Mouse (Mus musculus) right cerebral cortex, postnatal 10 days (tissue): ENCODE measurements around the gene Kdm4b.
A peak's percentile ranks its signal among the peaks of the same experiment; 100 is the strongest.

Experiments used
- DNase-seq, 2 experiments: peaks; one replicate each; pipeline ENCODE4 v3.0.0; 2021; ENCODE audit warnings: low spot score in 2 of 2

Kdm4b gene

DNA sequence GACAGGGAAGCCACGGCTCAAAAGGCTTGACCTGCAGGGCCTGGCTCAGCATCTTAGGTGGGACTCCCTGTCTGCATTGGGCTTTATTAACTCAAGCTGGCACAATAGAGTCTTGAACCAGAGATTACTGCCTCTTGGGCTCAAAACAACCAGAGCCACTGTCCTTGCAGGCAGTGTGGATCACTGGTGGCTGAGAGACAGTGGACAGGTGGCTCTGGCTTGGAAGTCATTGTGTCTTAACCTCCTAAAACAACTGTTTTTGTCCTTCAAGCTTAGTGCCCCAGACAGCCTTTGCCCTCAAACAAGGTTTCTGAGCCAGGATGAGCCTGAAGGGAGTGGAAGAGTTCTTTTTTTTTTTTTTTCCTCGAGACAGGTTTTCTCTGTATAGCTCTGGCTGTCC is 19.5 kb downstream of the Kdm4b start:
- DNase-seq = no peak

DNA sequence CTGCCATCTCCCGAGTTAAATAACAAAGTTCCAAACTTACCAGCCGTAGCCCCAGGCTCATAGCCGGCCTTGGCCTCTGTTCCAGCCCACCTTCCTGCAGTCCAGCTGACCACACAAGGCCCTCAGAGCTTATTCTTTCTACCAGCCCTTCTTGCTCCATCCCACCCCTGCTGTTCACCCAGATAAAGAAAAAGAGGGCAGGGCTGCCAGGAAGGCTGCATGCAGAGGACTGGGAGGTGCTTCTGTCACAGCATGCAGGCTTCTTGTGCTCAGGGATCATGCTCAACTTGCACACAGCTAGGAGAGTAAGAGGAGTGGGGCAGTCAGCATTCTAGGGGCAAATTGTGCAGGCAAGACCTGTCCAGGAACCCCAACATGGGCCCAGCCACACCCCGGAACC is 22.3 kb downstream of the Kdm4b start:
- DNase-seq = no peak

DNA sequence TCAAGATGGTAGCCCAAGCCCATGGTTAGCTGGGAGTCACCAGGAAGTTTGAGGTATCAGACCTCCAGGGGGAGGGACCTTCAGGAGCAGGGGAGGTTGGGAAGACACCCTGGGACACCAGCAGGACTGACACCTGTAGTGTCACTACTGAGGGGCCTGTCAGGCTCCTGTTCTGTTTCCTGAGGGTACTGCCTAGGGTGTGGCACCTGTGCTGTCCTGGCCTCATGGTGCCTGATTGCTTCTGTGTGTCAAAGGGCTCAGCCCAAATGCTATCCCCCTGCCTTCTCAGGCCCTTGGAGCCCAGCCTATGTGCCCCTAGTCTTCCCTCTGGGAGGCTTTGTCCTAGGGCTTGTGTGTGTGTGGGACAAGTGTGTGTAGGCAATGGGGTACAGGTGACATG is 22.7 kb downstream of the Kdm4b start:
- DNase-seq = no peak

DNA sequence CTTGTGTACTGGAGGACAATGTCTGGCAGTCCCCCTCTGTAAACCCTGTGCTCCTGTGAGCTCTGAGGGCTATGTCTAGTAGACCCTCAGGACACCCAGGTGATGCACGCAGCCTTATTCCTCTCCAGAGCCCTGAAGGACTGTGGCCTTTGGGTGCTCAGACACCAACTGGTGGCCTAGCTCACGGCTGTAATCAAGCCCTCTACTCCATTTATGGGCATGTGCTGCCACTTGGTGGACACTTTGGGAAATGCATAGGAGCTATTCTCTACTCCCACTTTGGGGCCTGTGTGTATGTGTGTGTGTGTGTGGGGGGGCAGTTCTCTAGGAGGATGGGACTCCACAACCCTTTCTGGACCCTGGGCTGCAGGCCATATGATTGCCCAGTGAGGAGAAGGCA is 24.8 kb downstream of the Kdm4b start:
- peak; percentile 76 to 86 for DNase-seq

DNA sequence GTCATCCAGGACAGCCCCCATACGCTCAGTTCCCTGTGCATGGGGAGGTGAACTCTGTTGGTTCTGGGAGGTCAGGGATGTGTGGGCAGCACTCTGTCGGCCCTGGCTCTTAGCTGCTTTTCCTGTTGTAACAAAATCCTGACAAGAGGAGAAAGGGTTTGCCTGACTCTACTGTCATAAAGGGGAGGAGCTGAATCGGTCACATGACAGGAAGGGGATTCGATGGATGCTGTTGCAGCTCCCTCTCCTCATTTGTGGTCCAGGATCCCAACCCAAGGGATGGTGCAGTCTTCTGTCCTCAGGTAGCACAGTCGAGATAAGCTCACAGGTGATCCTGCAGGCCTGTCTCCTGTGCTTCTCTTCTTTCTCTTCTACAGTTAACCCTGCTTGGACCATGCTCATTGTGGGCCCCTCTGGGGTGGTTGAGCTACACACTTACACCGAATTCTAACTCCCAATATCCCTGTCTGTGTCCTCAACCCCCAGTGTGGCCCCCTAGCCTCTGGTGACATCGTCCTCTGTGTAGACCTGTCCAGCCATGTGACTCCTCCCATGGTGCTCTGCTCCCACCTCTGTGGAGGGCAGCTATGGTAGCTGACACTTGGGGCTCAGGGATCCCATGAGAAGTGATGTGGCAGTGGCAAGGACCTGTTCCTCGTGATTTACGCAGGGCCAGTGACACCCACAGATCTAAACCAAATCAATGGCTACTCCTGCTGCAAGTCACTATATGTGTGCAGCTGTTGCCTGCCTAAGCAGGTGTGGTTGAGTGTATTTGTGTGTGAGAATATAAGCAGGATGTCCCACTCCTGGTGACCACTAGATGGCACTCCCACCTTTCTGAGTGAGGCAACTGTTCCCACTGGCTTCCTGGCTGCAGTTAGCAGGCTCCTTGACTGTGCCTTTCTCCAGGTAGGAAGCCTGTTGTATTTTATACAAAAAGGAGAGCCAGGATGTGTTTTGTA is 31.3 kb downstream of the Kdm4b start:
- peak; percentile 82 to 85 for DNase-seq

DNA sequence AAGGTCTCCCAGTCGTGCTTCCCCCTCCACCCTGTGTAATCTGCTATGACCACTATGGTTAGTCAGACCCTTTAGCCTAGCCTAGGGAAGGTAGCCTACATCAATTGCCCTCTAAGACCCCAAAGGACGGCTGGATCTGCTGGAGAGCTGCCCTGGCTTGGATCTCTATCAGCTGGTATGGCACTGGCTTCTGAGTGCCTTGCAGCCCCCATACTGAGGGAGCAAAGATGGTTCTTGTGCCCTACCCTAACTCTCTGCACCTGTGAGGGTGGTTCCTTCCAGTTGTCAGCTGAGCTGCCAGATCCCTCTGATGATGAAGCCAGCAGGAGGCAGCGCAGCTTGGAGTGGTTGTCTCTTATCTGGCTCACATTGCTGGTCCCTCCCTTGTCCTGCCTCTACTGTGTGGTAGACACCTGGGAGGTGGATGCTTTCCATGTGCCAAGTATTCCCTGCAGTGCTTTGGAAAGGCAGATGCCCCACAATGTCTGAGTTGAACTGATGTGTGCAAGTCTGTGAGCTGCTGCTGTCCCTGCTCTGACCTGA is 33.4 kb downstream of the Kdm4b start:
- DNase-seq = no peak

DNA sequence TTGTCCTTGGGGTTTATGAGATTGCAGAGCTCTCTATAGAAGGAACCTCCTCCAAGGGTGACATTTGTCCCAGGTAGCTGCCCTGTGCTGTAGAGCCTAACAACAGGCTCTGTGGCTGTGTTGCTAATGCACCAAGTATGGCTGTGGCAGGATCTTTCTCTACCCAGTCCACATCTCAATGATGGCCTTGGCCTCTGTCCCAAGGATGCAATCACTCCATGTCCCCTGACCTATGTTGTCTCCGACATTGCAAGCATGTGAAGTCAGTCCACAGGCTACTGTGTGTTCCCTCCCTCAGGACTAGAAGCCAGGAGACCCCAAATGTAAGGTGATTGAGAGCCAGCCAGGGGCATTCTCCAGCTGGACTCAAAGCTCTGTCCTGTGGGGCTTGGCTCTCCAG is 34.0 kb downstream of the Kdm4b start:
- no peak for DNase-seq

DNA sequence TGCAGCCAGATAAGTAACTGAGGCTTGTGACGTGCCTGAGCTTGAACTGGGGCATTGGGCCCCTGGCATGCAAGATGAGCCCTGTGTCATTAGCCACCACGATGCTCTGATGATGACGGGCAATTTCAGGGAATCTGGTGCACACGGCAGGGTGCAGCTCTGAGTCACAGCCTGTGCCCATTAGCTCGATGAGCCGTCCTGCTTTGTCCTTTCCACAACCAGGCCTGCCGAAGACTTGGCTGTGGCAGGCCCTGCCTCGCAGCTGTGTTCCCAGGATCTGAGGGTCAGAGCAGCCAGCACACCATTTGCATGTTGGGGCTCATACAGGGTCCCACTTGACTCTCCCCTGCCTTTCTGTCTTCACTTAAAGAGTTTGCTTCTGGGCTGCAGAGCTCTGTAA is 34.6 kb downstream of the Kdm4b start:
- DNase-seq = peak in 1 of 2 experiments; percentile 60

DNA sequence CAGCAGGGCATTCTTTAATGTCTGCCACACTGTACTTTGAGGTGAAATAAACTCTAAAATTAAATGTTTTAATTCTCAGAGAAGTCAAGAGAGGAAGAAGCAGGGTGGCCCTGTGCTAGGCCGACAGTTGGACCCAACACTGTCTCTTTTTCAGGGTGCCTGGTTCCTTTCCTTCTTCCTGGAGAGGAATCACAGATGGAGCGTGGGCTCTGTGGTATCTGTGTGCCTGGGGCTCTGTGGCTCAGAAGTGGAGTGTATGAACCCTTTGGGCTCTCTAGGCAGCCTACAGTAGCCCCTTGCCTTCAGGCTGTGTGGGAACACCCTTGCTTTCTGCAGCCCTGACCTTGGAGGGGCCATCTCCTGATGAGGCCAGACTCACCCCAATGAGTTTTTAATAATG is 35.7 kb downstream of the Kdm4b start:
- DNase-seq = no peak

DNA sequence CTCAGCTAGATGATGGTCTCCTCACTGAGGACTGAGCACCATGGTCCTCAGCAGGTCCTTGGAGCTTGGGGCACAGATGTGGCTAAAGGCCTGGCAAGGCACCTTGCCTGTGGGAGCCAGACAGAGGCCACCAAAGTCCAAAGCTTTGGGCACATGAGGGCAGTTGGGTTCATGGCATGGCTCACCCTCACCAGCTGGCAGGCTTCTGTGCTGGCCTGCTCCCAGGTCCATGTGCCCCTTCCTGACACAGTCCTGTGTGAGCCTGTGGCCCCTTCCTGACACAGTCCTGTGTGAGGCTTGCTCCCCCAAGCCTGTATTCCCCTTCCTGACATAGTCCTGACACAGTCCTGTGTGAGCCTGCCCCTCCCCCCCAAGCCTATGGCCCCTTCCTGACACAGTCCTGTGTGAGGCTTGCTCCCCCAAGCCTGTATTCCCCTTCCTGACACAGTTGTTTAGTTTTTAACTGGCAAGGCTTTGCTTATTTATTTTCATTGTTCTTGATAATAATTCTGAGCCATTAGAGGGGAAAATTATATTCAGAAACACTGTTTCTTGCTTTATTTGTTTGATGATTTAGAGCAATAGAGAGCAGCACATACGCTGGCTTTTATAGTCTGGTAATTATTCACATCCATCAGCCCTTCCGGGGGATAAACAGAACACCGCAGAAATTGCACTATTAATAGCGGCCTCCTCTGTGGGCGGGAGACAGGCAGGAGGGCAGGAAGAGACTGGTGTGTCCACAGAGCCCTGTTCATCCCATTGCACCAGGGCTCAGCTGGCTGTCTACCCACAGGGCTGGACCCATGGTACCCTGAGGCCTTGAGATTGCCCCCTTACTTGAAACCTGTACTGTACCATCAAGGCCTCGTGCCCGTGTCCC is 40.2 kb downstream of the Kdm4b start:
- no peak for DNase-seq

DNA sequence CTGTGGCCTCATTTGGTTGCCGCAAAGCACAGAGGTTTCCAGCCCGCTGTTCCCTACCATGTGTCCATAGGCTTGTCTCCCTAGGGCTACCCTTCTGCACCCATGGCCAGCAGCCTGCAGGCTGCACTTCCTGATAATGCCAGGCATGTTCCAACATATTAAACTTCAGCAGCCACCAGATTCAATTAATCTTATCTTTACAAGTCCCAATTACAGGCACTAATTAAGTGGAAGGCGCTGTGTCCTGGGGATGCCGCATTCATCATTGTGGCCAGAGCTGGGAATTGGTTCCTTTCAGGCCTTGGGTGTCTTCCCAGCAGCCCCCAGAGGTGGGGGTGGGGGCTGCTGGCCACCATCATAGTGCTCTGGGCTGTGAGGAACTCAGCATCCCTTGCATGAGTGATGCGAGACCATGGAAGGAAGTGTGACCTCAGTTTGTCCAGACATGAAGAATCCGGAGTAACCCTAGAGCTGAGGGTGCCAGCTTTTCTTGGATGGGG is 42.5 kb downstream of the Kdm4b start:
- DNase-seq = no peak

DNA sequence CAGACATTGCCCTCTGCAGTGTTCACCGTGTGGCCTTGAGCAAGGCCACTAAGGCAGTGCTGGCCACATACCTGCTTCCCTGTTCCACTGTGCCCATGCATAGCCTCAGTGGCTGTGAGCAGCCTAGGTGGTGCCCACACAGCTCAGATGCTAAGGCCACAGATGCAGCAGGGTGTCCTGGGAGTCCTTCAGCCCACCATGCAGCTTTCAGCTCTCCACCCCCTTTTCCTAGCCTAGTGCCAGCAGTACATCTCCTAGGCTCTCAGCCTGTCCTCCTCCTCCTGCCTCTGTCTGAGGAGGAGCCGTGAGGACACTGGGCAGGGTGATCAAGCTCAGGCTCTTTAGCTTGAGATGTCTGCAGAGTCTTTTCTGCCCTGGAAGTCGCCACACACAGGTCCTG is 44.2 kb downstream of the Kdm4b start:
- DNase-seq = no peak

DNA sequence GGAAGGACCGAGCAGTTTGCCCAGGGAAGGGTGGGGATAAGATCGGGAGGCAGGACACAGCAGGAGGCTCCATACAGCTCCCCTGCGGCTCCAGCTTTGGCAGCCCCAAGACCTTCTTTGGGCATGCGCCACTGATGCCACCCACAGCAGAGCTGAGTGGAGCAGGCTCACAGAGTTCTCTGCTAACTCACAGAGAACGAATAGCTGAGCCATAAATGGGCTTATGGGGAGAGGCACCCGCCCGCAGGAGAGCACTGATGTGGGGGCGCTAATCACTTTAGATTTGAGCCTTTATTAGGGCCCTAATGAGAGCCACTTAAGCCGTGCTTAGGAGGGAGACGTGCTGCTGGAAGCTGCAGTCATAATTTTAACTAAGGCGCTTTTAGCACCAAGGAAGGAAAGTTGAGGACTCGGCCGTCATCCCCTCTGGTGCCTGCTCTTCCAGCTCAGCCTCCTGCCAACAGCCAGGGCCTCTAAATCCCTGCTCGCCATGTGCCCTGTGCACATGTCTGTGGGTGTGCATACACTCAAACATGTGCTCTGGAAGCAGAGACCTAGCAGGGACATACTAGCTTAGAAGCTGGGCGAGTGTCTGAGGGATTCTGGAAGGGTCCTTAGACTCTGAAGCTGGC is 45.3 kb downstream of the Kdm4b start:
- peak; percentile 78 to 79 for DNase-seq

DNA sequence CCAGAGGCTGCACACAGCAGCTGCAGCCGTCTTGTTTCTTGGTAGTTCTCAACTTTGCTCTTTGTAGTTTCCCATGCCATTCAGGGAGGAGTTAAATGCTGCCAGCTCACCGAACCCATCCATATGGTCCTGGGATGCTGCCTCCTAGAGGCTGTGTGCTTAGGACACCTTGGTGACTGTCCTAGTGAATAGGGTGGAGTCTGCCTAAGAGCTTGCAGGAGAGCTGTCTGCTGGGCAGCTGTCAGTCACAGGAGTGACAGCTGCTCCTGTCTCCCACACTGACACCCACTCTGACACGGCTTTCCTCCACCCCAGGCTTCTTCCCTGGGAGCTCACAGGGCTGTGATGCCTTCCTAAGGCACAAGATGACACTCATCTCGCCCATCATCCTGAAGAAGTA is 46.2 kb downstream of the Kdm4b start:
- no peak for DNase-seq

DNA sequence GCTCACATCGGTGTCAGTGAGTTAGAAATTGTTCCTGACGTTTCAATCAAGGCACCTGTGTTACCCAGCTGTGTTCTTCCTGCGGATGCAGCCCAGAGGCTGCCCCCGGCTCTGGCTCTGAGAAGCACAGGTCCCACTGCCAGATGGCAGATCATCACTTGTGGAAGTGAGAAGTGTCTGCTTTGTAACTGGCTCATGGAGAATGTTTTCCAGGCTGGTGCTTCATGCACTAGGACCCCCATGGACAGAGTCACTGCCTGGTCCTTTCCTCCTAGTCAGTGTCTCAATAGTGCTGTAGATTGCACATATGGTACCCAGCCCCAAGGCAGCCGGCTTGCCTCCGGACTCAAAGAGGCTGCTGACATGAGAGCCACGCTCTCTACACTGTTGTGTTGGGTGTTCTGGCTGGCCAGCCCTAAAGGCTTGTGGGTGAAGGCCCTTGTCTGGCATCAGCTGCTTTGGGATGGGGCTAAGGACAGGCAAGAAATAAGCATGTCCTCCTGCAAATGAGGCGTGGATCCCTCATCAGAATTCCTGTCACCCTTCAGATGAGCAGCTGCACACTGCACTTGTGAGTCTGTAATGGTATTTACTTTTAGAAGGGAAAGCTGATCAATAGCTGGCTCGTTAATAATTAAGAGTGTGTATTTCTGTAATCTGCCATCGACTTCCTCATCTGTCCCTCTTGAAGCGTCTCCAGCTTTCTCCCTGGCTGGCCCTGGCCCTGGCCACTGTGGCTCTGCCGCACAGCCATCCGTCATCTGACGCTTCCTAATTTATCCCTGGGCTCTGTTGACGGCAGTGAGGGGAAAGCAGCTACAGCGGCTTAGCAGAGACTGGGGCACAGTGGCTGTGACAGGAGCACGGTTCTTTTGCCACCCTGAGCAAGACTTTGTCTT is 47.5 kb downstream of the Kdm4b start:
- no peak for DNase-seq

DNA sequence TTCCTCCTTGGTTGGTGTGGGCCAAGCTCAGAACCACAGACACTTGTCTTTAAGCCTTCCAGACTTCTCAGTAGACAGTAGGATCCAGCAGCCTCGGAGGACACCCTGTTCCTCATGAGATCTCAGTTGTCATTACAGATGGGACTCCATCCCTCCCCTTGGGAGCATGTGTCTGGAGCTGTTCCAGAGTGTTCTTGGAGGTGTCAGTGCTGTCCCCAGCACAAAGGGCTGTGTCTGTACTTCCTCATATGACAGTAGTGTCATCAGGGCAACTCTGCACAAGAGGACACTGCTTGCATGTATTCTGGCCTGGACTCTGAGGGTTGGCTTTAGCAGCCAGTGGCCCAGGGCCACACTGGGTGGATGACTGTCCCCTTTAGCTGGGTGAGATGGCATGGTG is 49.0 kb downstream of the Kdm4b start:
- no peak for DNase-seq

DNA sequence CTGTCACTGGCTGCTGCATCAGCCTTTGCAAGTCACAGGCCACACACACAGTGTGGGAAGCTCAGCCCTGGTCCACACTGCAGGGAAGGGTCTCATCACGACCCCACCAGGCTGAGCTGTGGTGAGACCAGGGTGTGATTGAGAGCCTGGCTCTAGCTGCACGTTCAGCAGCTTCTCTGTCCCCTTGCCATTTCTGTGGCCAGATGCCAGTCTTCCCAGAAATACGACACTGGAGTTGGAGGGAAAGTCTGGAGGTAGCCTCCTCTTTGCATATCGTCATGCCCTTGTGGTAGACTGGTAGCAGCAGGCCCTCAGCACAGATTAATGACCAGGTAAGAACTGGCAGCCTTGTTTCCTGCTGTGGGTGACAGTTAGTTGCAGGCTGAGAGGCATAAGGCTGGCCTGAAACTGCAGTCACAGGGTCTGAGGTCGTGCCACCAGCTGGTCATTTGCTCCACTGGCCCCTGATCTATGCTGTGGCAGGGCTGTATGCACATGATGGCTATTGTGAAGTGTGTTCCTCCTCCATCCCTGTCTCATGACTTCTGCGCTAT is 53.5 kb downstream of the Kdm4b start:
- no peak for DNase-seq

DNA sequence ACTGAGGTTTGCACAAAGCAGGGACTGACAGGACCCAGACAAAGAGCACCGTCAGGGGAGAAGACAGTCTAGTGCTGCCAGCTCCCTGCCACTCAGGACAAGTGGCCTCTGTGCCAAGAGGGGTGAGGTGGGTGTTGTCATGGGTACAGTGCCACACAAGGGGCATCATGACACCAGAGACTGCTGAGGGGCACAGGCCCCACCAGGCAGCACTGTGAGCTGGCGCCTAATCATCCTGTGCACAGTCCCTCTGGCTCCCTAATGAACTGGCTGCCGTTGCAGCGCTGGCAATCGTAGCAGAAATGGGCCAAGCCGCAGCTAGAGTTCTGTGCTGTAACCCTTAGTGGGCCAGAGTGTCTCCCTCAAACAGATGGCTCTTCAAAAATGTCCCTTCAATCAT is 54.4 kb downstream of the Kdm4b start:
- peak; percentile 68 to 70 for DNase-seq

DNA sequence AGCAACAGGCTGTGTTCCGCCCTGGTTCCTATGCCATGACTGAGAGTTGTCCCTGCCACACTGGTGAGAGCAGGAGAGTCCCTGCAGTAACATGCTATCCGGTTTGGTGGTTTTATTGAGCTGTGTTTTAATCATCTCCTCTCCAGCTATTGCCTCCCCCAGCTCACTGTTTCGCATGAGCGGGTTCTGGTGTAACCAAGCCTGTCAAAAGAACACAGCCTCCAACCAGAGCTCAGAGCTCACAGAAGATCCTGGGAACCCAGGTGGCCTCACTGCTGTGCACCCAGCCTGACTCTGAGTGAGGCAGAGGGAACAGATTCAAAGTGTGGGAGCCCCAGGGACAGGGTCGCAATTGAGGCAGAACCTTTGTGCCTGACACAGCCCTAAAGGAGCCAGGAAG is 55.3 kb downstream of the Kdm4b start:
- no peak for DNase-seq

DNA sequence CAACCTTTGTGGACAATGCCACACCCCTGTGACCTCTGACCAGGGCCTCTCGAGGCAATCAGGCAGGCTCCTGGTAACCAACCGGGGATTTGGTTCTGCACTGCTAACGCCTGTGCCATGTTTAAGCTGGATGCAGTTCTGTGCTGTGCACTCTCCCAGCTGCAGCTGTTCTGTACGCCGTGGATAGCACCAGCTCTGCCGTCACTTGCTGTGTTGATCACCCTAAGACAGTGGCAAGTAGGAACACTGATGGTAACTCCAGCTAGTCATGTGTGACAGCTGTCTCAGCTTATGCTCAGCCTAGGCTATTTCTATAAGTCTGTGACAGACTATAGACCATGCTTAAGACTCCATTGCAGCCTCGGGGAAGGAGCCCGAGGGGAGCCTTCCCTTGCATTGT is 57.1 kb downstream of the Kdm4b start:
- DNase-seq = no peak
